Mouse (Mus musculus) adrenal gland, adult 2 months (tissue): Measurements from ENCODE around the gene Ifrd2. TPM values are rescaled to one million over a fixed set of nuclear protein-coding genes. Genes with fewer than 3 reads are reported as not detected.

Experiments
- DNase-seq: peaks from one replicate; pipeline ENCODE4 v3.0.0; 2021
- polyA plus RNA-seq: library from polyadenylated mRNA; depleted of rRNA; stranded (reverse); fragments of >200 nt; gene quantifications from 2 replicates; pipeline ENCODE4 v1.2.3, GENCODE M21; 2012
- total RNA-seq, 2 experiments: library from RNA; stranded (reverse); gene quantifications; 2 replicates each; pipeline ENCODE4 v1.2.3; 2021

The Ifrd2 gene
- total and polyA plus RNA-seq, 3 experiments: 36.0 to 80.0 (median 41.7) TPM

- peak; percentile 44 for DNase-seq
These were observed 37.1 kb downstream of the Ifrd2 start for GRCm38 (mm10) chr9:107624539-107624938.

GRCm38 (mm10) chr9:107624951-107625350, 37.5 kb downstream of the Ifrd2 start:
- no peak for DNase-seq

- no peak for DNase-seq
These were observed 38.1 kb downstream of the Ifrd2 start for GRCm38 (mm10) chr9:107625351-107626128.

GRCm38 (mm10) chr9:107626158-107626843, 38.9 kb downstream of the Ifrd2 start:
- DNase-seq: no peak

GRCm38 (mm10) chr9:107626844-107627277, 39.4 kb downstream of the Ifrd2 start:
- DNase-seq: peak; percentile 75

- no peak for DNase-seq
These were observed 40.2 kb downstream of the Ifrd2 start for GRCm38 (mm10) chr9:107627387-107628255.

- DNase-seq: peak; percentile 65
These were observed 41.4 kb downstream of the Ifrd2 start for GRCm38 (mm10) chr9:107628721-107629410.

GRCm38 (mm10) chr9:107629411-107629730, 41.9 kb downstream of the Ifrd2 start:
- no peak for DNase-seq

- peak; percentile 8 for DNase-seq
These were observed 42.5 kb downstream of the Ifrd2 start for GRCm38 (mm10) chr9:107629901-107630425.

GRCm38 (mm10) chr9:107630576-107630975, 43.1 kb downstream of the Ifrd2 start:
- DNase-seq: no peak

- no peak for DNase-seq
These were observed 43.9 kb downstream of the Ifrd2 start for GRCm38 (mm10) chr9:107631311-107631826.

- no peak for DNase-seq
These were observed 44.4 kb downstream of the Ifrd2 start for GRCm38 (mm10) chr9:107631861-107632260.

GRCm38 (mm10) chr9:107632478-107632877, 45.0 kb downstream of the Ifrd2 start:
- peak; percentile 69 for DNase-seq

GRCm38 (mm10) chr9:107633091-107633660, 45.7 kb downstream of the Ifrd2 start:
- peak; percentile 91 for DNase-seq

GRCm38 (mm10) chr9:107633661-107634405, 46.4 kb downstream of the Ifrd2 start:
- DNase-seq: peak; percentile 61

GRCm38 (mm10) chr9:107634406-107635278, 47.2 kb downstream of the Ifrd2 start:
- no peak for DNase-seq

GRCm38 (mm10) chr9:107635279-107636028, 48.0 kb downstream of the Ifrd2 start, which contains the start of gene Gnai2:
Gnai2 (minus strand) TSS chr9:107635367.
- DNase-seq: peak; percentile 99

GRCm38 (mm10) chr9:107637070-107637469, 49.6 kb downstream of the Ifrd2 start:
- no peak for DNase-seq
